Mouse (Mus musculus): ENCODE data around the gene Clec16a.

The Clec16a gene

GRCm38 (mm10) chr16:10768821-10769220 is 223.7 kb downstream of the Clec16a start:
- DNase-seq (ENCODE audit: low spot score) = no peak

GRCm38 (mm10) chr16:10769661-10770060 is 224.5 kb downstream of the Clec16a start:
- peak; percentile 68 for DNase-seq (ENCODE audit: low spot score)

GRCm38 (mm10) chr16:10770531-10771325 is 225.6 kb downstream of the Clec16a start:
- peak; percentile 27 for DNase-seq (ENCODE audit: low spot score)

GRCm38 (mm10) chr16:10771769-10772510 is 226.8 kb downstream of the Clec16a start:
- peak; percentile 95 for DNase-seq (ENCODE audit: low spot score)

GRCm38 (mm10) chr16:10773543-10773942 is 228.4 kb downstream of the Clec16a start:
- DNase-seq (ENCODE audit: low spot score) = no peak

- no peak for DNase-seq (ENCODE audit: low spot score)
Observed at GRCm38 (mm10) chr16:10774726-10775125, 229.6 kb downstream of the Clec16a start.

- DNase-seq (ENCODE audit: low spot score) = no peak
Observed at GRCm38 (mm10) chr16:10776322-10776721, 231.2 kb downstream of the Clec16a start.

- no peak for DNase-seq (ENCODE audit: low spot score)
Observed at GRCm38 (mm10) chr16:10777579-10778160, 232.5 kb downstream of the Clec16a start.

GRCm38 (mm10) chr16:10780631-10781120 is 235.5 kb downstream of the Clec16a start:
- DNase-seq (ENCODE audit: low spot score) = no peak

- peak; percentile 70 for DNase-seq (ENCODE audit: low spot score)
Observed at GRCm38 (mm10) chr16:10781862-10782371, 236.8 kb downstream of the Clec16a start.

- DNase-seq (ENCODE audit: low spot score) = no peak
Observed at GRCm38 (mm10) chr16:10782377-10783151, 237.4 kb downstream of the Clec16a start.

GRCm38 (mm10) chr16:10783152-10783434 is 238.0 kb downstream of the Clec16a start:
- peak; percentile 59 for DNase-seq (ENCODE audit: low spot score)

GRCm38 (mm10) chr16:10783451-10783850 is 238.3 kb downstream of the Clec16a start:
- no peak for DNase-seq (ENCODE audit: low spot score)

- peak; percentile 63 for DNase-seq (ENCODE audit: low spot score)
Observed at GRCm38 (mm10) chr16:10783883-10784792, 239.0 kb downstream of the Clec16a start.

- peak; percentile 97 for DNase-seq (ENCODE audit: low spot score)
Observed at GRCm38 (mm10) chr16:10784793-10785370, 239.7 kb downstream of the Clec16a start.

GRCm38 (mm10) chr16:10785371-10786231 is 240.5 kb downstream of the Clec16a start, which contains the start of gene Socs1:
TSS of gene Socs1 (minus strand) at chr16:10785536.
- peak; percentile 95 for DNase-seq (ENCODE audit: low spot score)

- DNase-seq (ENCODE audit: low spot score) = peak; percentile 87
Observed at GRCm38 (mm10) chr16:10786288-10786687, 241.1 kb downstream of the Clec16a start.

GRCm38 (mm10) chr16:10786782-10787547 is 241.8 kb downstream of the Clec16a start:
- DNase-seq (ENCODE audit: low spot score) = no peak

Data from T-cell, adult 2 months (primary cell).